Mouse (Mus musculus): ENCODE data around the gene Ifit3. TPM values are rescaled to one million over a fixed set of nuclear protein-coding genes. Genes with fewer than 3 reads are reported as not detected.
"Not testable (repeated sequence)": the region's sequence is repeated elsewhere in the genome, so short reads cannot be mapped to it uniquely, and the experiment has no call there.

Gene Ifit3
- polyA plus RNA-seq, 1 experiment: 0.05 TPM

- Histone ChIP-seq H3ac (ENCODE audit: control insufficient read depth, insufficient read length, low read depth) (no peak overlapping the region), H3K27me3 (ENCODE audit: control insufficient read depth, insufficient read depth, insufficient read length) (no peaks in the 10 kb centered on the region), H3K79me3 (ENCODE audit: low read depth) (no peaks in the 10 kb centered on the region), H3K36me3 (ENCODE audit: control insufficient read depth, insufficient read depth) (no peaks in the 10 kb centered on the region), H3K79me2 (ENCODE audit: control insufficient read depth, insufficient read depth) (no peaks in the 10 kb centered on the region), H3K4me3 (ENCODE audit: insufficient read depth, poor library complexity, severe bottlenecking) (no peak overlapping the region)
- TF ChIP-seq FOSL1 (IDR thresholded peaks at IDR 0.05; ENCODE audit: insufficient read depth, low read length, poor library complexity, severe bottlenecking) (no peak), USF1 (IDR thresholded peaks at IDR 0.05; ENCODE audit: low read depth) (no peak)
Observed at GRCm38 (mm10) chr19:34605472-34605871, 22.1 kb downstream of the Ifit3 start.

GRCm38 (mm10) chr19:34607237-34608051 lies 24.1 kb downstream of the Ifit3 start, which contains the start of gene Ifit3b:
Gene Ifit3b, plus strand, starts transcription at chr19:34607970.
- H3K36me3 ChIP-seq (ENCODE audit: control insufficient read depth, insufficient read depth); H3K27me3 ChIP-seq (ENCODE audit: control insufficient read depth, insufficient read depth, insufficient read length); H3K4me3 ChIP-seq (ENCODE audit: insufficient read depth, poor library complexity, severe bottlenecking); H3K79me3 ChIP-seq (ENCODE audit: low read depth); H3K79me2 ChIP-seq (ENCODE audit: control insufficient read depth, insufficient read depth); H3ac ChIP-seq (ENCODE audit: control insufficient read depth, insufficient read length, low read depth): not testable (repeated sequence)

GRCm38 (mm10) chr19:34610118-34610517 lies 26.8 kb downstream of the Ifit3 start:
- H3K4me3 ChIP-seq (ENCODE audit: insufficient read depth, poor library complexity, severe bottlenecking); H3K27me3 ChIP-seq (ENCODE audit: control insufficient read depth, insufficient read depth, insufficient read length); H3K36me3 ChIP-seq (ENCODE audit: control insufficient read depth, insufficient read depth); H3K79me2 ChIP-seq (ENCODE audit: control insufficient read depth, insufficient read depth); H3ac ChIP-seq (ENCODE audit: control insufficient read depth, insufficient read length, low read depth); H3K79me3 ChIP-seq (ENCODE audit: low read depth): not testable (repeated sequence)

GRCm38 (mm10) chr19:34612243-34613001 lies 29.1 kb downstream of the Ifit3 start:
- H3K79me3 ChIP-seq (ENCODE audit: low read depth); H3K36me3 ChIP-seq (ENCODE audit: control insufficient read depth, insufficient read depth); H3K79me2 ChIP-seq (ENCODE audit: control insufficient read depth, insufficient read depth); H3K4me3 ChIP-seq (ENCODE audit: insufficient read depth, poor library complexity, severe bottlenecking); H3K27me3 ChIP-seq (ENCODE audit: control insufficient read depth, insufficient read depth, insufficient read length); H3ac ChIP-seq (ENCODE audit: control insufficient read depth, insufficient read length, low read depth): not testable (repeated sequence)

- no peaks in the 10 kb centered on the region for H3K79me3 ChIP-seq (ENCODE audit: low read depth)
- H3K4me3 ChIP-seq (ENCODE audit: insufficient read depth, poor library complexity, severe bottlenecking): no peak overlapping the region
- no peak overlapping the region for H3ac ChIP-seq (ENCODE audit: control insufficient read depth, insufficient read length, low read depth)
- no peaks in the 10 kb centered on the region for H3K36me3 ChIP-seq (ENCODE audit: control insufficient read depth, insufficient read depth)
- TF ChIP-seq MAX (IDR thresholded peaks at IDR 0.05) (no peak), USF1 (IDR thresholded peaks at IDR 0.05; ENCODE audit: low read depth) (no peak), FOSL1 (IDR thresholded peaks at IDR 0.05; ENCODE audit: insufficient read depth, low read length, poor library complexity, severe bottlenecking) (no peak), CEBPB (IDR thresholded peaks at IDR 0.05; ENCODE audit: low read depth) (no peak), MYOG (IDR thresholded peaks at IDR 0.05; ENCODE audit: control insufficient read depth, extremely low read depth, insufficient read length) (no peak), CTCF (IDR thresholded peaks at IDR 0.05; ENCODE audit: control insufficient read depth, insufficient read depth, insufficient read length) (no peak)
- H3K27me3 ChIP-seq (ENCODE audit: control insufficient read depth, insufficient read depth, insufficient read length): peaks cover 18% of the 10 kb centered on the region
- H3K79me2 ChIP-seq (ENCODE audit: control insufficient read depth, insufficient read depth): no peaks in the 10 kb centered on the region
Observed at GRCm38 (mm10) chr19:34620871-34621270, 37.5 kb downstream of the Ifit3 start.

- no peak for TF ChIP-seq FOSL1 (IDR thresholded peaks at IDR 0.05; ENCODE audit: insufficient read depth, low read length, poor library complexity, severe bottlenecking)
- no peak for TF ChIP-seq MAX (IDR thresholded peaks at IDR 0.05)
- TF ChIP-seq MYOD1 (IDR thresholded peaks at IDR 0.05; ENCODE audit: control insufficient read depth, insufficient read length, low read depth): no peak
- TF ChIP-seq CTCF (IDR thresholded peaks at IDR 0.05; ENCODE audit: control insufficient read depth, insufficient read depth, insufficient read length): no peak
- TF ChIP-seq MYOG (IDR thresholded peaks at IDR 0.05; ENCODE audit: control insufficient read depth, extremely low read depth, insufficient read length): no peak
- no peak for TF ChIP-seq CEBPB (IDR thresholded peaks at IDR 0.05; ENCODE audit: low read depth)
- no peak for TF ChIP-seq USF1 (IDR thresholded peaks at IDR 0.05; ENCODE audit: low read depth)
- no peak overlapping the region for H3K4me3 ChIP-seq (ENCODE audit: insufficient read depth, poor library complexity, severe bottlenecking)
- no peaks in the 10 kb centered on the region for H3K79me3 ChIP-seq (ENCODE audit: low read depth)
- H3K79me2 ChIP-seq (ENCODE audit: control insufficient read depth, insufficient read depth): no peaks in the 10 kb centered on the region
- H3ac ChIP-seq (ENCODE audit: control insufficient read depth, insufficient read length, low read depth): no peak overlapping the region
- peaks cover 19% of the 10 kb centered on the region for H3K27me3 ChIP-seq (ENCODE audit: control insufficient read depth, insufficient read depth, insufficient read length)
- H3K36me3 ChIP-seq (ENCODE audit: control insufficient read depth, insufficient read depth): no peaks in the 10 kb centered on the region
Observed at GRCm38 (mm10) chr19:34623781-34624180, 40.5 kb downstream of the Ifit3 start.

Measured in C2C12 (cell line).